Mouse (Mus musculus): Measurements from ENCODE around the gene Galnt10.

GRCm38 (mm10) chr11:57787913-57788312 lies 142.7 kb downstream of the Galnt10 start:
- TF ChIP-seq POLR2A (IDR thresholded peaks at IDR 0.05; ENCODE audit: insufficient read length, low read depth) (no peak), E2F4 (IDR thresholded peaks at IDR 0.05; ENCODE audit: insufficient read depth) (no peak), USF1 (IDR thresholded peaks at IDR 0.05; ENCODE audit: low read depth) (no peak), SRF (IDR thresholded peaks at IDR 0.05; ENCODE audit: control insufficient read depth, insufficient read length, low read depth) (no peak), MAX (IDR thresholded peaks at IDR 0.05; ENCODE audit: low read depth) (no peak), MYOD1 (IDR thresholded peaks at IDR 0.05; ENCODE audit: control insufficient read depth in 1 of 3, insufficient read length in 2 of 3, low read depth in 2 of 3) (no peak), TCF12 (IDR thresholded peaks at IDR 0.05; ENCODE audit: insufficient read depth, poor library complexity, severe bottlenecking) (no peak), TCF3 (IDR thresholded peaks at IDR 0.05; ENCODE audit: insufficient read length, low read depth) (no peak), CEBPB (IDR thresholded peaks at IDR 0.05; ENCODE audit: insufficient read depth, poor library complexity, severe bottlenecking) (no peak), POLR2AphosphoS2 (IDR thresholded peaks at IDR 0.05; ENCODE audit: insufficient read length, low read depth) (no peak), MYOG (IDR thresholded peaks at IDR 0.05; ENCODE audit: control insufficient read depth in 1 of 3, insufficient read depth in 1 of 3, insufficient read length in 2 of 3, low read depth in 2 of 3) (no peak), REST (IDR thresholded peaks at IDR 0.05; ENCODE audit: insufficient read depth, insufficient read length) (no peak)

All from myocyte (in vitro differentiated cells).